Mouse (Mus musculus): Measurements from ENCODE around the gene Llcfc1. TPM values are rescaled to one million over a fixed set of nuclear protein-coding genes. Genes with fewer than 3 reads are reported as not detected.

Llcfc1 gene
- total and polyA plus RNA-seq, 3 experiments: 0.47 TPM; not detected in 2

DNA sequence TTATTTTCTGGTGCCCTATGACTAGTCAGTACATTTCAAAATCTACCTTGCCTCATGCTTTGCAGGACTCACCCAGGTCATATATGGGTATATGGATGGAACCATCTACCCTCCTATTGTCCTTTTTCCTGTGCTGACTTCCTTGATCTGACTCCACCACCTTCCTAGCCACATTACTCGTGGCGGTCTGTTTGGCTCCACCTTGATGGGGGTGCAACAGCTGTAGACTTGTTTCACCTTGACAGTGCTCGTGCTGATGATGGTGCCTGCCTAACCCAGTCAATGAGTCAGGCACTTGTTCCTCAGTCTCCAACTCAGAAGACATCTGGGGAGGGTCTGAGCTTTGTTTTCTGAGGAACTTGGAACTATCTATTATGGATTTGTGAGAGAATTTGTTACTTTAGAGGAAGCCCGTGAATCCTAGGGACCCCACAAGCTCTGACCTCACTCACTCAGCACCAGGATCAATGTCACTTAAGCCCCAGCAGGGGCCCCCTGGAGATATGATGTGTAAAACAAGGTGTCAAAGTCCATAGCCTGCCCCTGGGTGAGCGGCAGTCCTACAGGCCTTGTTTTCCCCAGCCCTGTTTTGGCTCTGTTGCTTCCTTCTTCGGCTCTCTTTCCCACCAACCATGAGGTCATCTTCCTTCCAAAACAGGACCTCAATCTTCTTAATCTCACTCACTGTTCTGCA is 42.9 kb upstream of the Llcfc1 start:
- H3K79me2 ChIP-seq (replicated peaks; ENCODE audit: control insufficient read depth, insufficient read depth, low read length): no peaks in the 10 kb centered on the region
- H3K27me3 ChIP-seq (ENCODE audit: control insufficient read depth, insufficient read depth, low read length): no peaks in the 10 kb centered on the region
- TF ChIP-seq CTCF (IDR thresholded peaks at IDR 0.05): no peak
- no peak for TF ChIP-seq POLR2A (IDR thresholded peaks at IDR 0.05; ENCODE audit: insufficient read depth, low read depth, low read length)
- TF ChIP-seq EP300 (IDR thresholded peaks at IDR 0.05; ENCODE audit: insufficient read depth, low read depth, low read length): no peak
- no peaks in the 10 kb centered on the region for H3K4me1 ChIP-seq (ENCODE audit: control insufficient read depth, insufficient read depth, low read length)
- H3K4me3 ChIP-seq: no peak overlapping the region
- no peak for DNase-seq
- H3K9ac ChIP-seq (ENCODE audit: low read depth, low read length): no peak overlapping the region
- WGBS: 44% methylated on average over 6 of the region's 6 CpGs
- H3K36me3 ChIP-seq (ENCODE audit: control insufficient read depth, insufficient read depth, low read length): no peaks in the 10 kb centered on the region
- no peak overlapping the region for H3K27ac ChIP-seq
- intact Hi-C loops (cut with DNase I): no loop called here

DNA sequence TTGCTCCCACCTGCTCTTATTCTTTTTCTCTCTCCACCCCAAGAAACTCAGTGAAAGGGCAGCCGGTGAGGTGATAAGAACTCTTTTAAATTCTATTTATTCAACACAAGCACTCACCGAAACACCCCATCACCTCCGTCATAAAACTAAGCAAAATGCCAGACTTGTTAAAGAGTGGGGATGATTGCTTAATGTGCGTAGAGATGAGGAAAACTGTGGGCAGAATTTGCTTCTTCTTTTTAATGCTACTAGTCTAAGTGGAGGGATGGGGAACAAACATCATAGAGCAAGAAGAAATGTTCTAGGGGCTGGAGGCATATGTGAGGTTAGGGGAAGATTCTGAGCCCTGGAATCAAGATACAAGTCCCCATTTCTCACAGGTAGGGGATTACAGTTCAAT is 41.5 kb upstream of the Llcfc1 start:
- DNase-seq: no peak
- TF ChIP-seq EP300 (IDR thresholded peaks at IDR 0.05; ENCODE audit: insufficient read depth, low read depth, low read length) (no peak), CTCF (IDR thresholded peaks at IDR 0.05) (no peak), POLR2A (IDR thresholded peaks at IDR 0.05; ENCODE audit: insufficient read depth, low read depth, low read length) (no peak)
- H3K27ac ChIP-seq: no peak overlapping the region
- no peaks in the 10 kb centered on the region for H3K4me1 ChIP-seq (ENCODE audit: control insufficient read depth, insufficient read depth, low read length)
- intact Hi-C loops (cut with DNase I): no loop called here
- H3K36me3 ChIP-seq (ENCODE audit: control insufficient read depth, insufficient read depth, low read length): no peaks in the 10 kb centered on the region
- H3K79me2 ChIP-seq (replicated peaks; ENCODE audit: control insufficient read depth, insufficient read depth, low read length): no peaks in the 10 kb centered on the region
- WGBS: 82% methylated on average over 4 of the region's 4 CpGs
- H3K9ac ChIP-seq (ENCODE audit: low read depth, low read length): no peak overlapping the region
- no peaks in the 10 kb centered on the region for H3K27me3 ChIP-seq (ENCODE audit: control insufficient read depth, insufficient read depth, low read length)
- no peak overlapping the region for H3K4me3 ChIP-seq

DNA sequence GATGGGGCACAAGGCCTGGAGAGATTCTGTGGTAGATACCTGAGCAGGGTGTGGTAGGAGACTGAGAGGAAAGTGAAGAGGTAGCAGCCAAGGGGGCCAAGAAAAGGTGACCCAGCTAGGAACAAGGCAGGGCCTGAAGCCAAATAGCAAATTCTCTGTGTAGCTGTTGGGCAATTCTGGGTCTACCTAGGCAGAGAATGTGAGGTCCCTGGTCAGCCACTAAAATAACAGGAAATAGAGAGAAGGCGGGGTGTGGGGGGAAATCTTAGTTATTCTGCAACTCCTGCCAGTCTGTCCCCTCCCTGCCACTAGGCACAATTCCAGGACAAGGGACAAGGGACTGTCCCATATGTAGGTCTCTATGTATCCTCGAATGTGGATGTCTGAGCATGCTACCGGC is 41.0 kb upstream of the Llcfc1 start:
- no peaks in the 10 kb centered on the region for H3K4me1 ChIP-seq (ENCODE audit: control insufficient read depth, insufficient read depth, low read length)
- H3K27ac ChIP-seq: no peak overlapping the region
- intact Hi-C loops (cut with DNase I): no loop called here
- no peaks in the 10 kb centered on the region for H3K36me3 ChIP-seq (ENCODE audit: control insufficient read depth, insufficient read depth, low read length)
- no peaks in the 10 kb centered on the region for H3K27me3 ChIP-seq (ENCODE audit: control insufficient read depth, insufficient read depth, low read length)
- H3K79me2 ChIP-seq (replicated peaks; ENCODE audit: control insufficient read depth, insufficient read depth, low read length): no peaks in the 10 kb centered on the region
- H3K4me3 ChIP-seq: no peak overlapping the region
- no peak overlapping the region for H3K9ac ChIP-seq (ENCODE audit: low read depth, low read length)
- DNase-seq: no peak
- no peak for TF ChIP-seq EP300 (IDR thresholded peaks at IDR 0.05; ENCODE audit: insufficient read depth, low read depth, low read length)
- TF ChIP-seq POLR2A (IDR thresholded peaks at IDR 0.05; ENCODE audit: insufficient read depth, low read depth, low read length): no peak
- TF ChIP-seq CTCF (IDR thresholded peaks at IDR 0.05): no peak
- 73% methylated on average over 3 of the region's 3 CpGs for WGBS

DNA sequence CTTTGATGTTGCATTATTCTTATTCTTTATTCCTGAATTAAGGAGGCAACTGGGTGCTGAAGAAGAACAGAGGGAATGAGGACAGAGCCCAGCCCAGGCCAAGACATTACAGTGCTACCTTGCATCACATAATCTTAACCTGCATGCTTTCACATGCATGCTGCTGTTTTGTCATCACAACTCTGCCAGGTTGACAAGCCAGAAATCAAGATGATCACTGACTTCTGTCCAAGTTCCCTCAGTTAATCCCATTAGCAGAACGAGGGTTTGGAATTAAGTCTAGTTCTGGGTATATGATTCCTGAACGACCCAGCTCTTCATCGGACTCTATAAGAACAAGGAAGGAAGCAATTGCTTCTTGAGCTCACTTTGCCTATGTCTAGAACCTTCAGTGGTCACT is 38.0 kb upstream of the Llcfc1 start:
- no peak for TF ChIP-seq POLR2A (IDR thresholded peaks at IDR 0.05; ENCODE audit: insufficient read depth, low read depth, low read length)
- no peak for TF ChIP-seq CTCF (IDR thresholded peaks at IDR 0.05)
- no peak for TF ChIP-seq EP300 (IDR thresholded peaks at IDR 0.05; ENCODE audit: insufficient read depth, low read depth, low read length)
- Histone ChIP-seq H3K27me3 (ENCODE audit: control insufficient read depth, insufficient read depth, low read length) (no peaks in the 10 kb centered on the region), H3K27ac (no peak overlapping the region), H3K4me1 (ENCODE audit: control insufficient read depth, insufficient read depth, low read length) (no peaks in the 10 kb centered on the region), H3K9ac (ENCODE audit: low read depth, low read length) (no peak overlapping the region), H3K79me2 (replicated peaks; ENCODE audit: control insufficient read depth, insufficient read depth, low read length) (no peaks in the 10 kb centered on the region), H3K4me3 (no peak overlapping the region), H3K36me3 (ENCODE audit: control insufficient read depth, insufficient read depth, low read length) (no peaks in the 10 kb centered on the region)
- intact Hi-C loops (cut with DNase I): no loop called here
- no peak for DNase-seq
- WGBS: 66% methylated on average over 3 of the region's 3 CpGs

DNA sequence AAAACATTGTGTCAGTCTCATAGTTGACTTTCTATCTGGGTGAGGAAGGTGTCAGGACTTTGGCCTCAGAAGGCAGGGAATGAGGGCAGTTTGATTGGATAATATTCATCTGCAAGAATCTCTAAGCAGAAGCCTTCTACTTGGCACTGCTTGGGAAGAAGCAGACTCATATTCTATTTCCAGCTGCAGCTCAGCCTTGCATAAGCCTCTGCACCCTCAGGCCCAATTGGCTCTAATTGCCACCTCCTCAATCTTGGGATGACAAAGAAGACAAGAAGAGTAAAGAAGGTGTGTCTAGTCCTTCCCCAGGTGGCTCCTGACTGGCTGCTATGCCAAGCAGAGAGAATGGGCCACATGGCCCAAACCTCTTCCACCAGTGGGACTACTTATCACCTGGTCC is 37.6 kb upstream of the Llcfc1 start:
- Histone ChIP-seq H3K4me1 (ENCODE audit: control insufficient read depth, insufficient read depth, low read length) (no peaks in the 10 kb centered on the region), H3K79me2 (replicated peaks; ENCODE audit: control insufficient read depth, insufficient read depth, low read length) (no peaks in the 10 kb centered on the region), H3K27ac (no peak overlapping the region), H3K27me3 (ENCODE audit: control insufficient read depth, insufficient read depth, low read length) (no peaks in the 10 kb centered on the region), H3K9ac (ENCODE audit: low read depth, low read length) (no peak overlapping the region), H3K4me3 (no peak overlapping the region), H3K36me3 (ENCODE audit: control insufficient read depth, insufficient read depth, low read length) (no peaks in the 10 kb centered on the region)
- intact Hi-C loops (cut with DNase I): no loop called here
- no peak for DNase-seq
- TF ChIP-seq CTCF (IDR thresholded peaks at IDR 0.05) (no peak), POLR2A (IDR thresholded peaks at IDR 0.05; ENCODE audit: insufficient read depth, low read depth, low read length) (no peak), EP300 (IDR thresholded peaks at IDR 0.05; ENCODE audit: insufficient read depth, low read depth, low read length) (no peak)

DNA sequence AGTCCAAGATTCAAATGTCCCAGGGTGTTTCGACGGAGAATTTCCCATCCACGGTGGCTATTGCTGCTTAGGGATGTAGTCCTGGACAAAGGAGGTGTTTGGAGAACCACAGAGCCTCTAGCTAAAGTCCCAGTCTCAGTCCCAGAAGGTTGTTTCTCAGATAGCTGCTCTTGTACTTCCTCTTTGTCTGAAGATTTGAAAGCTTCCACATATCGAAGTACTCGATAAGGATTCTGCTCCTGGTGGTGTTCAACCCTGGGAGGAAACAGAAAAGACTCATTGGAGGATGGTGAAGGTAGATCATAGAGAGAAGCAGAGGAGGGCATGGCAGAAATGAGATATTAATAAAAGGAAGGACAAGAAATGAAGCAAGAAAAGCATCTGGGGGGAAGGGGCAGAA is 31.1 kb upstream of the Llcfc1 start:
- no peak for DNase-seq
- Histone ChIP-seq H3K4me1 (ENCODE audit: control insufficient read depth, insufficient read depth, low read length) (no peaks in the 10 kb centered on the region), H3K27me3 (ENCODE audit: control insufficient read depth, insufficient read depth, low read length) (no peaks in the 10 kb centered on the region), H3K9ac (ENCODE audit: low read depth, low read length) (no peak overlapping the region), H3K79me2 (replicated peaks; ENCODE audit: control insufficient read depth, insufficient read depth, low read length) (no peaks in the 10 kb centered on the region), H3K36me3 (ENCODE audit: control insufficient read depth, insufficient read depth, low read length) (no peaks in the 10 kb centered on the region), H3K4me3 (no peak overlapping the region), H3K27ac (no peak overlapping the region)
- no peak for TF ChIP-seq POLR2A (IDR thresholded peaks at IDR 0.05; ENCODE audit: insufficient read depth, low read depth, low read length)
- no peak for TF ChIP-seq CTCF (IDR thresholded peaks at IDR 0.05)
- no peak for TF ChIP-seq EP300 (IDR thresholded peaks at IDR 0.05; ENCODE audit: insufficient read depth, low read depth, low read length)
- WGBS: 85% methylated on average over 5 of the region's 5 CpGs
- intact Hi-C loops (cut with DNase I): no loop called here
